Mouse (Mus musculus) liver, embryonic 14.5 days (tissue): ENCODE results near the gene Pik3ap1.

ENCODE experiments used
- CTCF ChIP-seq: IDR thresholded peaks from 2 replicates; pipeline ENCODE4 v1.5.1; 2016; ENCODE audit warnings: antibody characterized with exemption, low read depth, control low read depth
- EP300 ChIP-seq: IDR thresholded peaks from 2 replicates; pipeline ENCODE4 v1.6.1; 2016; ENCODE audit warnings: antibody characterized with exemption, low read depth

DNA sequence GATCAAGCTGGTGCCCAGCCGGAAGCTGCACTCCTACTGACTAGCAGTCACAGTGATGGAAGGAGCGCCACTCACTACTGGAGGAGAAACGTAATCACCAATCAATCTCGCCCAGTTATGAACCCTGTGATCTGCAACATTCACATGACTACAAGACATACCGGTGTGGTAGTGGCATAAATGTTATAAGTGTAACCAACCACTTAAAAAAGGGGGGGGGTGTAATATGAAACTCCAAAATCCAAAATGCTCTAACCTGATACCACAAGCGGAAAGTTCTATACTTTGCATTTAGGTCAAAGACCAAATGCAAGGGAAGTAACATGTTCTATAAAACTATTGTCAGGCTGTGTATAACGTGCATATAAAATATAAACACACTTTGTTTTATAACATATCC, 54.9 kb downstream of the Pik3ap1 start:
- TF ChIP-seq CTCF (no peak), EP300 (no peak)
